Mouse (Mus musculus): ENCODE results near the gene Gm9780. TPM values are rescaled to one million over a fixed set of nuclear protein-coding genes. Genes with fewer than 3 reads are reported as not detected.
"Not testable (repeated sequence)": the region's sequence is repeated elsewhere in the genome, so short reads cannot be mapped to it uniquely, and the experiment has no call there.

Gene Gm9780
- total RNA-seq (2012; rRNA removed) (not detected in 2 replicates), polyA plus RNA-seq (2012; ENCODE audit: insufficient read depth in 1 of 2, insufficient read length in 2 of 2, low read depth in 1 of 2, low replicate concordance in 2 of 2, missing spikeins in 1 of 2) (not detected)

DNA sequence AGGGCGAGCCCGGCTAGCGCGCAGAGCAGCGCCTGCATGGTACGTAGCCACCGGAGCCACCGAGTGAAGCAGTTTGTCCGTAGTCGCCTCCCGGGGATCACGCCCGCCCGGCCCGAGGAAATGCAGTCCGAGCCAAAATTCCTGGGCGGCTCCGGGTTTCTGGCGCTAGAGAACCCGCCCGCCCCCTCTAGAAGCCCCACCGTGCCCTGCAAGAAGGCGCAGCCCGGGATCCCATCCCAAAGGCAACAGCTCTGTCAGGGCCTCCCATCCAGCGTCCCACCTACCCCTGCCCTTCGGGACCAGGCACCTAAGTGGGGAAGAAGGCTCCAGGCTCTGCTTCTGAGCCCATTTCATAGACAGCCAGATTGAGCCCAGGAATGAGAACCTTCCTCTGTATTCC lies at the start of gene Gm9780:
Gm9780 (minus strand) TSS at position 101 of the 400 bp plus-strand sequence.
- not testable (repeated sequence) for H3K27me3 ChIP-seq (ENCODE audit: control insufficient read depth in 1 of 2, insufficient read depth in 2 of 2, low read length in 2 of 2); H3K4me3 ChIP-seq (ENCODE audit: control insufficient read depth in 1 of 2, insufficient read depth in 1 of 2, low read depth in 2 of 2, low read length in 2 of 2); H3K36me3 ChIP-seq (ENCODE audit: control insufficient read depth in 1 of 2, insufficient read depth in 2 of 2, low read length in 2 of 2); H3K9ac ChIP-seq (ENCODE audit: control insufficient read depth, low read depth, low read length, poor library complexity, severe bottlenecking); DNase-seq (ENCODE audit: low read depth, low spot score); H3K79me2 ChIP-seq (ENCODE audit: control insufficient read depth, insufficient read depth, low read length, poor library complexity); H3K9me3 ChIP-seq (replicated peaks; ENCODE audit: insufficient read depth, low read length); H3K27ac ChIP-seq (ENCODE audit: control insufficient read depth, low read depth, low read length); H3K4me1 ChIP-seq (ENCODE audit: control insufficient read depth in 1 of 2, insufficient read depth in 2 of 2, low read length in 2 of 2)

DNA sequence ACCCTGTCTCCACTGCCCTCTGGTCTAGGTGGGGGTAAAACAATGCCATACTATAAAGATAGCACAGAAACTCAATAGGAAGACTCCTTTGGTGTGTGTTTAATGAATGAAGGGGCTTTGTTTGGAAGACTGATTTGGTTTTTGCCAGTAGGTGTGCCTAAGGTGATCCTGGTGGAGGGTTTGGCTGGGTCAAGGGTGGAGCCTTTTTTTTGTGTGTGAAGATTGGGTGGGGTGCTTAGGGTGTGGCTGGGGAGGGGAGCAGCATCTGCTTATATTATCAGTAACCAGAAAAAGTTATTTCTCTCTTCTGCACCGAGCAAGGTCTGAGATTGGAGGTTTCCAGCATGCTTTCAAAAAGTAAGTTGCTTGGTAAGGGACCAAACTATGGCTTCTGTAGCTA lies 39.5 kb upstream of the Gm9780 start, which contains the start of gene Cphx3:
Cphx3 (plus strand) TSS at position 301 of the 400 bp plus-strand sequence.
- not testable (repeated sequence) for H3K27ac ChIP-seq (ENCODE audit: control insufficient read depth, low read depth, low read length); H3K9me3 ChIP-seq (replicated peaks; ENCODE audit: insufficient read depth, low read length); H3K36me3 ChIP-seq (ENCODE audit: control insufficient read depth in 1 of 2, insufficient read depth in 2 of 2, low read length in 2 of 2); H3K9ac ChIP-seq (ENCODE audit: control insufficient read depth, low read depth, low read length, poor library complexity, severe bottlenecking); H3K4me1 ChIP-seq (ENCODE audit: control insufficient read depth in 1 of 2, insufficient read depth in 2 of 2, low read length in 2 of 2); H3K79me2 ChIP-seq (ENCODE audit: control insufficient read depth, insufficient read depth, low read length, poor library complexity); DNase-seq (ENCODE audit: low read depth, low spot score); H3K27me3 ChIP-seq (ENCODE audit: control insufficient read depth in 1 of 2, insufficient read depth in 2 of 2, low read length in 2 of 2); H3K4me3 ChIP-seq (ENCODE audit: control insufficient read depth in 1 of 2, insufficient read depth in 1 of 2, low read depth in 2 of 2, low read length in 2 of 2)

- not testable (repeated sequence) for DNase-seq (ENCODE audit: low read depth, low spot score); H3K9me3 ChIP-seq (replicated peaks; ENCODE audit: insufficient read depth, low read length); H3K36me3 ChIP-seq (ENCODE audit: control insufficient read depth in 1 of 2, insufficient read depth in 2 of 2, low read length in 2 of 2); H3K4me3 ChIP-seq (ENCODE audit: control insufficient read depth in 1 of 2, insufficient read depth in 1 of 2, low read depth in 2 of 2, low read length in 2 of 2); H3K27me3 ChIP-seq (ENCODE audit: control insufficient read depth in 1 of 2, insufficient read depth in 2 of 2, low read length in 2 of 2); H3K27ac ChIP-seq (ENCODE audit: control insufficient read depth, low read depth, low read length); H3K9ac ChIP-seq (ENCODE audit: control insufficient read depth, low read depth, low read length, poor library complexity, severe bottlenecking); H3K4me1 ChIP-seq (ENCODE audit: control insufficient read depth in 1 of 2, insufficient read depth in 2 of 2, low read length in 2 of 2); H3K79me2 ChIP-seq (ENCODE audit: control insufficient read depth, insufficient read depth, low read length, poor library complexity)
These were observed 38.7 kb upstream of the Gm9780 start, which contains the start of gene Cphx2 for GRCm38 (mm10) chr14:26081216-26081615. Gene Cphx2 (plus strand): TSS chr14:26081516.

GRCm38 (mm10) chr14:26076620-26077390 lies 34.3 kb upstream of the Gm9780 start:
- not testable (repeated sequence) for DNase-seq (ENCODE audit: low read depth, low spot score); H3K36me3 ChIP-seq (ENCODE audit: control insufficient read depth in 1 of 2, insufficient read depth in 2 of 2, low read length in 2 of 2); H3K9ac ChIP-seq (ENCODE audit: control insufficient read depth, low read depth, low read length, poor library complexity, severe bottlenecking); H3K27ac ChIP-seq (ENCODE audit: control insufficient read depth, low read depth, low read length); H3K27me3 ChIP-seq (ENCODE audit: control insufficient read depth in 1 of 2, insufficient read depth in 2 of 2, low read length in 2 of 2); H3K4me1 ChIP-seq (ENCODE audit: control insufficient read depth in 1 of 2, insufficient read depth in 2 of 2, low read length in 2 of 2); H3K79me2 ChIP-seq (ENCODE audit: control insufficient read depth, insufficient read depth, low read length, poor library complexity); H3K4me3 ChIP-seq (ENCODE audit: control insufficient read depth in 1 of 2, insufficient read depth in 1 of 2, low read depth in 2 of 2, low read length in 2 of 2); H3K9me3 ChIP-seq (replicated peaks; ENCODE audit: insufficient read depth, low read length)

- DNase-seq (ENCODE audit: low read depth, low spot score); H3K9ac ChIP-seq (ENCODE audit: control insufficient read depth, low read depth, low read length, poor library complexity, severe bottlenecking); H3K36me3 ChIP-seq (ENCODE audit: control insufficient read depth in 1 of 2, insufficient read depth in 2 of 2, low read length in 2 of 2); H3K79me2 ChIP-seq (ENCODE audit: control insufficient read depth, insufficient read depth, low read length, poor library complexity); H3K4me3 ChIP-seq (ENCODE audit: control insufficient read depth in 1 of 2, insufficient read depth in 1 of 2, low read depth in 2 of 2, low read length in 2 of 2); H3K4me1 ChIP-seq (ENCODE audit: control insufficient read depth in 1 of 2, insufficient read depth in 2 of 2, low read length in 2 of 2); H3K27me3 ChIP-seq (ENCODE audit: control insufficient read depth in 1 of 2, insufficient read depth in 2 of 2, low read length in 2 of 2); H3K27ac ChIP-seq (ENCODE audit: control insufficient read depth, low read depth, low read length); H3K9me3 ChIP-seq (replicated peaks; ENCODE audit: insufficient read depth, low read length): not testable (repeated sequence)
These were observed 24.8 kb upstream of the Gm9780 start, which contains the start of gene Tmem254c for GRCm38 (mm10) chr14:26067325-26067633. Gene Tmem254c (minus strand): TSS chr14:26067355.

- not testable (repeated sequence) for H3K27me3 ChIP-seq (ENCODE audit: control insufficient read depth in 1 of 2, insufficient read depth in 2 of 2, low read length in 2 of 2); H3K9ac ChIP-seq (ENCODE audit: control insufficient read depth, low read depth, low read length, poor library complexity, severe bottlenecking); H3K27ac ChIP-seq (ENCODE audit: control insufficient read depth, low read depth, low read length); H3K9me3 ChIP-seq (replicated peaks; ENCODE audit: insufficient read depth, low read length); H3K79me2 ChIP-seq (ENCODE audit: control insufficient read depth, insufficient read depth, low read length, poor library complexity); H3K4me3 ChIP-seq (ENCODE audit: control insufficient read depth in 1 of 2, insufficient read depth in 1 of 2, low read depth in 2 of 2, low read length in 2 of 2); H3K36me3 ChIP-seq (ENCODE audit: control insufficient read depth in 1 of 2, insufficient read depth in 2 of 2, low read length in 2 of 2); DNase-seq (ENCODE audit: low read depth, low spot score); H3K4me1 ChIP-seq (ENCODE audit: control insufficient read depth in 1 of 2, insufficient read depth in 2 of 2, low read length in 2 of 2)
These were observed 24.2 kb upstream of the Gm9780 start for GRCm38 (mm10) chr14:26066574-26067324.

DNA sequence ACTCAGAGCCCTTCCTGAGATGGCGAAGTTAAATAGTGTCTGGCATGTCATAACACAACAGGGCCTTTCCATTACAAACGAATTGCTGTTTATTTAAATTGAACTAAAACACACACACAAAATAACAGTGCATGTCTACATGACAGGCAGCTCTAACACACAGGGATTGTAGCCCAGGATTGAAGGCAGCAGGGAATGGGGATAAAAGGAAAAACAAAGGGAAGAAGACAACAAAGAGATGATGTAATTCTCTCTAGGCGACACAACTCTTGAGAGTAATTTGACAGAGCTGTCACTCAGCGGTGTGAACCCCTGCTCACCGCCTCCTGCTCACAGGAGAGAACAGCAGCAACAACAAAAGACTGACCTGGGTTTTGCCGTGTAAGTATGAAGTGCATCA lies 16.9 kb upstream of the Gm9780 start:
- not testable (repeated sequence) for H3K9me3 ChIP-seq (replicated peaks; ENCODE audit: insufficient read depth, low read length); H3K79me2 ChIP-seq (ENCODE audit: control insufficient read depth, insufficient read depth, low read length, poor library complexity); H3K9ac ChIP-seq (ENCODE audit: control insufficient read depth, low read depth, low read length, poor library complexity, severe bottlenecking); H3K36me3 ChIP-seq (ENCODE audit: control insufficient read depth in 1 of 2, insufficient read depth in 2 of 2, low read length in 2 of 2); H3K27me3 ChIP-seq (ENCODE audit: control insufficient read depth in 1 of 2, insufficient read depth in 2 of 2, low read length in 2 of 2); H3K4me3 ChIP-seq (ENCODE audit: control insufficient read depth in 1 of 2, insufficient read depth in 1 of 2, low read depth in 2 of 2, low read length in 2 of 2); H3K4me1 ChIP-seq (ENCODE audit: control insufficient read depth in 1 of 2, insufficient read depth in 2 of 2, low read length in 2 of 2); H3K27ac ChIP-seq (ENCODE audit: control insufficient read depth, low read depth, low read length); DNase-seq (ENCODE audit: low read depth, low spot score)
